Mouse (Mus musculus): Measurements from ENCODE around the gene Il1rapl2.
A peak's percentile ranks its signal among the peaks of the same experiment; 100 is the strongest.
"Not testable (repeated sequence)": the region's sequence is repeated elsewhere in the genome, so short reads cannot be mapped to it uniquely, and the experiment has no call there.

Il1rapl2 gene

GRCm38 (mm10) chrX:138209480-138209879, 639.1 kb downstream of the Il1rapl2 start, which contains the start of gene Tex13a:
Gene Tex13a, minus strand, starts transcription at chrX:138209580.
- DNase-seq (ENCODE audit: inconsistent ontology term), result no peak

DNA sequence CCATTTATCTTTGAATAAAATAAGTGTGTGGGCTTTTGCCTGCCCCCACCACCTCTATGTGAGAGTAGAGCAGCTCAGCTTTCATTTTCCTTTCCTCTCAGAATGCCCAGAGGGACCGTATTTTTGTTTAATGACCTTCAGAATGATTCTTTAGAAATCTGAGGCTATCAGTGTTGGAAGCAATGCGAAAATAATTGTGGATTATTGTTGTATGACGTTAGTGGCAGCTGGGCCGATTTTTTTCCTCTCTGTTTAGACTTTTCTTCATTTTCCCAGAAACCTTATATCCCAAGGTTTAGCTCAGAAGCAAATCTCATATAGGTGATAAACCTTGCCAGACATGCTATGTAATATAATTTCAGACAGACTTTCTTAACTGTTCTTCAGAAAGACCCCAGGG, 664.2 kb downstream of the Il1rapl2 start:
- no peak for DNase-seq (ENCODE audit: inconsistent ontology term)

DNA sequence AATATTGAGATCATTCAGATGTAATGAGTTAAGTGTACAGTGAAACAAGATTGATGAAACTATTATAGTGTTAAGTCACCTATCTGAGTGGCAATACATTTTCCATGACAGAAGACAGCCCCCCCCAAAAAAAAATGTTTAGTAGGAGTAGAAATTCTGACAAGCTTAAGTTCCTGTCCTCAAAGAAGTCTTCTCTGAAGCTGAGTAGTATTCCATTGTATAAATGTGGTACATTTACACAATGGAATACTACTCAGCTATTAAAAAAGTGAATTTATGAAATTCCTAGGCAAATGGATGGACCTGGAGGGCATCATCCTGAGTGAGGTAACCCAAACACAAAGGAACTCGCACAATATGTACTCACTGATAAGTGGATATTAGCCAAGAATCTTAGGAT, 778.3 kb downstream of the Il1rapl2 start:
- DNase-seq (ENCODE audit: inconsistent ontology term), result not testable (repeated sequence)

- DNase-seq (ENCODE audit: inconsistent ontology term), result no peak
These were observed 863.4 kb downstream of the Il1rapl2 start for GRCm38 (mm10) chrX:138433794-138434193.

GRCm38 (mm10) chrX:138437939-138438338, 867.5 kb downstream of the Il1rapl2 start:
- DNase-seq (ENCODE audit: inconsistent ontology term), result no peak

GRCm38 (mm10) chrX:138449856-138450255, 879.4 kb downstream of the Il1rapl2 start:
- no peak for DNase-seq (ENCODE audit: inconsistent ontology term)

DNA sequence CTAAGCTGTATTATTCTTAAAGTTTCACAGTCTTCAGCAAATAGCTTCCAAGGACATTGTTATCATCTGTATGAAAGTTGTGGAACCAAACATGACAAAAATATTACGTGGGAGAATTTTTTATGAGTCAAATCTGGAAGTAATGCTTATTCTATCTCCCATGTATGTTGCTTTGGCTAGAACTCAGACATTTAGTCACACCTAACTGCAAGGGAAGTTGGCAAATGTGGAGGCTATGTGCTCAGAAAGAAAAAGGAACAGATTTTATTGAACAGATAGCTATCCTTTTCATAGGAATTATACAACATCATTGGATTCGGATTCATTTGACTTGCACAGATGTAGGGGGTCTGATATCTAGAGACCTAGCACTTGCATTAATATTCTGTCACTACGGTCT, 908.1 kb downstream of the Il1rapl2 start:
- DNase-seq (ENCODE audit: inconsistent ontology term), result no peak

DNA sequence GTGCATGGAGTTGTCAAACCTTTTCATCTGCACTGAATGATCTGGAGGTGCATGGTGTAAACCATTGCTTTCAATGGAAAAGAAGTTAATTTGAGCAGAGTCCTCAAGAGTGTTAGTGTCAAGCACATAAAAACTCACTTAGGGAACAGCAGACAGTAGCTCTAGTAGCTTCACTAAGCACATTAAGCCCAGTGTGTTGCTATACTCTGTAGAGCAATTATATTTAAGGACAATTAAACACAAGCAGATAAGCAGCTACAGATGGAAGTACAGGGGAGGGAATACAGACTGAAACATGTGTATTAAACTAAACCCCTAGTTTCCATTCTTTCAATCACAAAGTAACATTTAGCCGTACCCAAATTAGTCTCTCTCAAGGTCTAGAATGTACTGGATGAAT, 930.1 kb downstream of the Il1rapl2 start:
- no peak for DNase-seq (ENCODE audit: inconsistent ontology term)

GRCm38 (mm10) chrX:138505049-138505448, 934.6 kb downstream of the Il1rapl2 start:
- DNase-seq (ENCODE audit: inconsistent ontology term), result no peak

DNA sequence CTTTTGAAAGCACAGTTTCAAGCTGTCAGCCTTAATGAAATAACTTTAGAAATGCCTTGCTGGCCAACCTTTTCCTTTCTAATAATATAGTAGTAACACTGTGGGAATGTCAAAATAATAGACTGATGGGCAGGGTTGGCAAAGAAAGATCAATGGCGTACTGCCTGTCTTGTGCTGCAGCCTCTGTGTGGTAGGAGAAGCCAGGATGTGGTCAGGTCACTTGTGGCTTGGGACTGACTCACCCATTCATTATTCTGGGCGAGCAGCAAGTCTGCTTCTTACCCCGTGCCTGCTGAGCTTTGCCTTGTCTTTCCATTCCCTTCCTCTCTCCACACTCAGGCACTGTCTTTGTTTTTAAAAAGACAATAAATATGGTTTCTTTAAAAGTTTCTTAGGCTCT, 1049.7 kb downstream of the Il1rapl2 start:
- peak; percentile 70 for DNase-seq (ENCODE audit: inconsistent ontology term)

DNA sequence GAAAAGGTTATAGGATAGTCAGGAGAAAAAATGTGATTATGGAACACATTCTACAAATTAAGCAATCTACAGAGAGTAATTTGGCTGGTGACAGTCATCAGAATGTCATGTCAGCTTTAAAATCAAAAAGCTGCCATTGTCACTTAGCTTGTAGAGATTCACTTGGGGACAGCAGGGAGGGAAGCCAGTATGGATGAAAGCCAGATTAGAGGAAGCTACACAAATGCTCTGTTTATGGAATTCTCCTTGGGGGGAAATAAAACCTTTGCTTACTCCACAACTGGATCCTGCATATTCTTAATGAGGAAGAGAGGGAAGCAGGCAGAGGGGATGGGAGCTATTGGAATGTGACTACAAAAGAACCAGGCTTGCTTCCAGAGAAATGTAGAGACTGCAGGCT, 1054.9 kb downstream of the Il1rapl2 start:
- DNase-seq (ENCODE audit: inconsistent ontology term), result peak; percentile 71

- no peak for DNase-seq (ENCODE audit: inconsistent ontology term)
These were observed 1152.0 kb downstream of the Il1rapl2 start for GRCm38 (mm10) chrX:138722372-138722771.

DNA sequence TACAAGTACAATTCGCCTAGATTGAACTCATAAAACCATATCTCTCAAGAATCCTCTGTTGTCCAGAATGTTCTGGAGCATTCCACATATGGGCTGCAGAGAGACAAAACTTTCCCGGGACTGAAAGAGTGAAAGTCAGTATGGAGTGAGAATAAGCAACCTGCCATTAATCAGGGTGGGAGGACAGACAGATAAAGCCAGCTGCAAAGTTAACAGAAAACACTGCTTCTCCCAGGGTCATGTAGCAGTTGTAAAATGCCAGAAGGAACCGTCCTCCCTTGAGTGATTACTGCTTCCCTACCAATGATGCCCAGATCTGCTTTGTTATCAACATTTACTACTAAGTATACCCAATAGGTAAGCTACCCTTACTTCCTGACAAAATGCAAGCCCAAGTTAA, 1230.5 kb downstream of the Il1rapl2 start:
- no peak for DNase-seq (ENCODE audit: inconsistent ontology term)

- DNase-seq (ENCODE audit: inconsistent ontology term), result peak; percentile 56
These were observed 1261.5 kb downstream of the Il1rapl2 start for GRCm38 (mm10) chrX:138831876-138832275.

- DNase-seq (ENCODE audit: inconsistent ontology term), result no peak
These were observed 1263.5 kb downstream of the Il1rapl2 start for GRCm38 (mm10) chrX:138833894-138834293.

GRCm38 (mm10) chrX:138838381-138838780, 1268.0 kb downstream of the Il1rapl2 start:
- DNase-seq (ENCODE audit: inconsistent ontology term), result no peak

Measured in Muller cell, postnatal 12 days (primary cell).